Mouse (Mus musculus): ENCODE results near the gene Gpc6. TPM values are rescaled to one million over a fixed set of nuclear protein-coding genes. Genes with fewer than 3 reads are reported as not detected.

The Gpc6 gene
- polyA plus RNA-seq, 1 experiment from 2014 or later, result 16.8 TPM

DNA sequence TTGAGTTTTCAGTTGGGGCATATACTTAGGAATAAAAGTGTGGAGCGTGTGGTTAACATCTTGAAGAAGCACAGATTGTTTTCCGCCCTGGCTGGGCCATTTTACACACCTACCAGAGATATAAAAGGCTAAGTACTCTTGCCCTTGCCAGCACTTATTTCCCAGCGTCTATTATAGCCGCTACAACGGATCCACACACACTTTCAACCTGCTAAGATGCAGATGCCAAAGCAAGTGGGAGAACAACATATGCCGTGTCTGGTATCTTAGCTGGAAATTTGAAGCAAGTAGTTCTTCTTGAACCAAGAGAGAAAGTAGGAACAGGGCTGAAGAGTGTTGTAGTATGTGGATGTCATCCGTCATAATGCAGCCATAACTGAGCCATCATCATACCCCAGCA, 843.6 kb downstream of the Gpc6 start:
- DNase-seq, result no peak
- no peak overlapping the region for H3K9ac ChIP-seq (replicated peaks; ENCODE audit: low read length)
- no peak overlapping the region for H3K4me2 ChIP-seq (ENCODE audit: low read length)
- no peaks in the 10 kb centered on the region for H3K4me1 ChIP-seq (ENCODE audit: control insufficient read depth, insufficient read depth, low read length)
- no peaks in the 10 kb centered on the region for H3K9me3 ChIP-seq (ENCODE audit: control insufficient read depth, low read length)
- no peaks in the 10 kb centered on the region for H3K27me3 ChIP-seq (ENCODE audit: control insufficient read depth, insufficient read depth, low read length)
- no peak for ATAC-seq (ENCODE audit: low FRiP score, low TSS enrichment)
- 93% methylated on average over 7 of the region's 7 CpGs for WGBS
- H3K4me3 ChIP-seq (replicated peaks; ENCODE audit: low read depth, low read length), result no peak overlapping the region
- H3K36me3 ChIP-seq (ENCODE audit: control insufficient read depth, insufficient read depth, low read length), result no peaks in the 10 kb centered on the region
- no peak overlapping the region for H3K27ac ChIP-seq (replicated peaks; ENCODE audit: low read depth, low read length)

DNA sequence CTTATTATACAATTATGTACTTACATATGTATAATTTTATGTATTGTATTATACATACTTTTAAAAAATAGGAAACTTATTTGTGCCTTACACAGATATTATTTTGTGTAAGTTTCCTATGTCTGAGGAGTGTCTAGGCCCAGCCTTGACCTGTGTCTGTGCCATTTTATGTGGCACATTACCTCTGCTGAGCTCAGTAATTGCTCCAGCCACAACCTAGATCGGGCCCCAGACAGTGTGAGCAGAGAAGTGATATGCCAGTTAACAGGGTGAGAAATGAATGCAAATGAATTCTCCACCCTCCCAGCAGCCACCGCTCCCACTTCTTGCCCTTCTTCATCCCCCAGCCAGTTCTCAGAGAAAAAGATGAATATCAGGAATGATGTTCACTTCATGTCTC, 848.3 kb downstream of the Gpc6 start:
- no peak overlapping the region for H3K4me2 ChIP-seq (ENCODE audit: low read length)
- DNase-seq, result no peak
- H3K36me3 ChIP-seq (ENCODE audit: control insufficient read depth, insufficient read depth, low read length), result no peaks in the 10 kb centered on the region
- H3K4me3 ChIP-seq (replicated peaks; ENCODE audit: low read depth, low read length), result no peak overlapping the region
- H3K9me3 ChIP-seq (ENCODE audit: control insufficient read depth, low read length), result no peaks in the 10 kb centered on the region
- ATAC-seq (ENCODE audit: low FRiP score, low TSS enrichment), result no peak
- H3K4me1 ChIP-seq (ENCODE audit: control insufficient read depth, insufficient read depth, low read length), result 0 out of 2 replicates have a peak, but pooled peaks cover 5% of the 10 kb centered on the region
- no peak overlapping the region for H3K27ac ChIP-seq (replicated peaks; ENCODE audit: low read depth, low read length)
- no peak overlapping the region for H3K9ac ChIP-seq (replicated peaks; ENCODE audit: low read length)
- H3K27me3 ChIP-seq (ENCODE audit: control insufficient read depth, insufficient read depth, low read length), result no peaks in the 10 kb centered on the region
- WGBS, result 42% methylated on average over 2 of the region's 2 CpGs

GRCm38 (mm10) chr14:117777866-117778500, 852.9 kb downstream of the Gpc6 start:
- 0 out of 2 replicates have a peak, but pooled peaks cover 5% of the 10 kb centered on the region for H3K4me1 ChIP-seq (ENCODE audit: control insufficient read depth, insufficient read depth, low read length)
- no peak overlapping the region for H3K9ac ChIP-seq (replicated peaks; ENCODE audit: low read length)
- no peak overlapping the region for H3K4me3 ChIP-seq (replicated peaks; ENCODE audit: low read depth, low read length)
- no peak for DNase-seq
- H3K27me3 ChIP-seq (ENCODE audit: control insufficient read depth, insufficient read depth, low read length), result no peaks in the 10 kb centered on the region
- no peaks in the 10 kb centered on the region for H3K36me3 ChIP-seq (ENCODE audit: control insufficient read depth, insufficient read depth, low read length)
- WGBS, result 80% methylated on average over 13 of the region's 13 CpGs
- ATAC-seq (ENCODE audit: low FRiP score, low TSS enrichment), result no peak
- no peaks in the 10 kb centered on the region for H3K9me3 ChIP-seq (ENCODE audit: control insufficient read depth, low read length)
- H3K4me2 ChIP-seq (ENCODE audit: low read length), result no peak overlapping the region
- no peak overlapping the region for H3K27ac ChIP-seq (replicated peaks; ENCODE audit: low read depth, low read length)

DNA sequence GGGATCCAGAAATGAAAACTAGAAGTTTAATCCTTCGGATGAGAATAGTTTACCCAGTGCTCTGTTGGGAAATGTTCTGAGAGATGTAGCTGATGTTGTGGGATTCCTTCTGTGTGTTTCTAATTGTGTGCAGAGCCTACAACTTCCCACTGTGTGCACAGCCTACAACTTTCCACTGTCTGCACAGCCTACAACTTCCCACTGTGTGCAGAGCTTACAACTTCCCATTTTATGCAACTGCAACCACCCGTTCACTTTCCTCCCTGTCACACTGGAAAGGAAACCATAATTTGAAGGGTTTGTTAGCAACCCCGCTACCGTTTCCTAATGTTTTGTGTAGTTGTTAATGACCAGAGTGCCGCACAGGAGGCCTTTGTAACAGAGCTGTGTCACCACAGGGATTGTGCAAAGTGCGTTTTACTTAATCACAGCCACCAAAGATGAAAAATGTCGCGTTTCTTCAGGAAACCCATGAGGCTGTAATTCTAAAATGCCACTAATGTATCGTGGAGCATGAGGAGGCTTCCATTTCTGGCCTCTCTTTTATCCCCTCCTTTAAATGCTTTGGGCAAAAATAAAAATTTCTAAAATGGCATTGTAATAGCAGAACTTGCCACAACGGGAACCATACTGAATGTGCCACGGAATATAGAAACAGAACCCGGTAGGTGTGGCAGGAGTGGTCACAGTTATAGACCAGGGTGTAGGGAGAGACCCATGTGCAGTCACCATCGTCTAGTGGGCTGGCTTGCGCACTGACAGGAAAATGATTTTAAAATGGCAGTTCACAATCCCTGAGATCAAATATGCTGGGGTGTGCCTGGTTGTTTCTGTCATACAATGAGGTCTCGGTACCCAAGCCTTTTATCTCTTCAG, 853.7 kb downstream of the Gpc6 start:
- ATAC-seq (ENCODE audit: low FRiP score, low TSS enrichment) (no peak), DNase-seq (no peak)
- H3K4me3 ChIP-seq (replicated peaks; ENCODE audit: low read depth, low read length), result no peak overlapping the region
- no peak overlapping the region for H3K27ac ChIP-seq (replicated peaks; ENCODE audit: low read depth, low read length)
- 0 out of 2 replicates have a peak, but pooled peaks cover 5% of the 10 kb centered on the region for H3K4me1 ChIP-seq (ENCODE audit: control insufficient read depth, insufficient read depth, low read length)
- no peaks in the 10 kb centered on the region for H3K27me3 ChIP-seq (ENCODE audit: control insufficient read depth, insufficient read depth, low read length)
- WGBS, result 77% methylated on average over 15 of the region's 15 CpGs
- H3K9ac ChIP-seq (replicated peaks; ENCODE audit: low read length), result no peak overlapping the region
- H3K9me3 ChIP-seq (ENCODE audit: control insufficient read depth, low read length), result no peaks in the 10 kb centered on the region
- H3K4me2 ChIP-seq (ENCODE audit: low read length), result no peak overlapping the region
- H3K36me3 ChIP-seq (ENCODE audit: control insufficient read depth, insufficient read depth, low read length), result no peaks in the 10 kb centered on the region

GRCm38 (mm10) chr14:117781724-117782123, 856.6 kb downstream of the Gpc6 start:
- DNase-seq (no peak), ATAC-seq (ENCODE audit: low FRiP score, low TSS enrichment) (no peak)
- H3K27ac ChIP-seq (replicated peaks; ENCODE audit: low read depth, low read length), result no peak overlapping the region
- H3K9ac ChIP-seq (replicated peaks; ENCODE audit: low read length), result no peak overlapping the region
- H3K9me3 ChIP-seq (ENCODE audit: control insufficient read depth, low read length), result no peaks in the 10 kb centered on the region
- H3K27me3 ChIP-seq (ENCODE audit: control insufficient read depth, insufficient read depth, low read length), result no peaks in the 10 kb centered on the region
- 69% methylated on average over 5 of the region's 5 CpGs for WGBS
- H3K4me2 ChIP-seq (ENCODE audit: low read length), result no peak overlapping the region
- no peaks in the 10 kb centered on the region for H3K36me3 ChIP-seq (ENCODE audit: control insufficient read depth, insufficient read depth, low read length)
- H3K4me3 ChIP-seq (replicated peaks; ENCODE audit: low read depth, low read length), result no peak overlapping the region
- peaks cover 5% of the 10 kb centered on the region; the same call in 1 of the 2 replicates for H3K4me1 ChIP-seq (ENCODE audit: control insufficient read depth, insufficient read depth, low read length)

- DNase-seq (no peak), ATAC-seq (ENCODE audit: low FRiP score, low TSS enrichment) (no peak)
- Histone ChIP-seq H3K4me3 (replicated peaks; ENCODE audit: low read depth, low read length) (no peak overlapping the region), H3K4me1 (ENCODE audit: control insufficient read depth, insufficient read depth, low read length) (no peaks in the 10 kb centered on the region; the same call in 1 of the 2 replicates), H3K4me2 (ENCODE audit: low read length) (no peak overlapping the region), H3K27me3 (ENCODE audit: control insufficient read depth, insufficient read depth, low read length) (no peaks in the 10 kb centered on the region), H3K9me3 (ENCODE audit: control insufficient read depth, low read length) (no peaks in the 10 kb centered on the region), H3K36me3 (ENCODE audit: control insufficient read depth, insufficient read depth, low read length) (no peaks in the 10 kb centered on the region), H3K9ac (replicated peaks; ENCODE audit: low read length) (no peak overlapping the region), H3K27ac (replicated peaks; ENCODE audit: low read depth, low read length) (no peak overlapping the region)
- 58% methylated on average over 8 of the region's 8 CpGs for WGBS
Observed at GRCm38 (mm10) chr14:117783671-117784262, 858.7 kb downstream of the Gpc6 start.

GRCm38 (mm10) chr14:117784960-117785359, 859.8 kb downstream of the Gpc6 start:
- WGBS, result 72% methylated on average over 9 of the region's 9 CpGs
- Histone ChIP-seq H3K27me3 (ENCODE audit: control insufficient read depth, insufficient read depth, low read length) (no peaks in the 10 kb centered on the region), H3K36me3 (ENCODE audit: control insufficient read depth, insufficient read depth, low read length) (no peaks in the 10 kb centered on the region), H3K9me3 (ENCODE audit: control insufficient read depth, low read length) (no peaks in the 10 kb centered on the region), H3K4me3 (replicated peaks; ENCODE audit: low read depth, low read length) (no peak overlapping the region), H3K27ac (replicated peaks; ENCODE audit: low read depth, low read length) (0 out of 2 replicates have a peak overlapping the region, but pooled peaks have one; percentile 20), H3K9ac (replicated peaks; ENCODE audit: low read length) (no peak overlapping the region), H3K4me1 (ENCODE audit: control insufficient read depth, insufficient read depth, low read length) (no peaks in the 10 kb centered on the region; the same call in 1 of the 2 replicates), H3K4me2 (ENCODE audit: low read length) (no peak overlapping the region)
- DNase-seq (no peak), ATAC-seq (ENCODE audit: low FRiP score, low TSS enrichment) (no peak)

DNA sequence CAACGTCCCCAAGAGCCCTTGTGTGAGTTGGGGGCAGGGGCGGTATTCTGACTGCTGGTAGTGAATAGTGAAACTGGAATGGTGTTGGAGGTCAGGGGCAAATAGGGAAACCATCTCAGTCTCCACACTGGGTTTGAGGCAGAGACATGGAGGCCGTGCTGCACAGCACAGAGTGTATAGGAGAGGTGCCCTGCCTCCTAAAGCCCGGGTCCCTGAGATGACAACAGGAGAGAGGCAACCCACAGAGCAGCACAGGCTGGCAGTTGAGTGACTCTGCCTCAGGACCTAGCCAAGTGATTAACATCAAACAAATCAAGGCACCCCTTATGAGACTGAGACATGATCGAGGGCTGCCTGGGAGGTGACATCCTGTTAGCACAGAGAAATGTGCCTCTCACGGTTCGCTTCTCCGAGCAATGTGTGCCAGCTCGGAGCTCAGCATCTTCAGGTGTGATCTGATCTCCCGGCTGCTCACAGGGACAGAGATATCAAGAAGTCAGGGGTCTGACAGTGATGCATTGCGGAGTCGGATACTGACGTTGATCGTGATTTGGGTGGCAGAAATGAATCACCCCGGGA, 860.5 kb downstream of the Gpc6 start:
- Histone ChIP-seq H3K27ac (replicated peaks; ENCODE audit: low read depth, low read length) (no peak overlapping the region), H3K36me3 (ENCODE audit: control insufficient read depth, insufficient read depth, low read length) (no peaks in the 10 kb centered on the region), H3K27me3 (ENCODE audit: control insufficient read depth, insufficient read depth, low read length) (no peaks in the 10 kb centered on the region), H3K4me2 (ENCODE audit: low read length) (no peak overlapping the region), H3K9me3 (ENCODE audit: control insufficient read depth, low read length) (no peaks in the 10 kb centered on the region), H3K9ac (replicated peaks; ENCODE audit: low read length) (no peak overlapping the region), H3K4me1 (ENCODE audit: control insufficient read depth, insufficient read depth, low read length) (no peaks in the 10 kb centered on the region; the same call in 1 of the 2 replicates), H3K4me3 (replicated peaks; ENCODE audit: low read depth, low read length) (no peak overlapping the region)
- no peak for DNase-seq
- ATAC-seq (ENCODE audit: low FRiP score, low TSS enrichment), result 0 out of 2 replicates have a peak, but pooled peaks have one; percentile 27
- WGBS, result 80% methylated on average over 15 of the region's 15 CpGs

Data from midbrain, embryonic 14.5 days (tissue).